ENCODE assay signal across 25 mouse cellular contexts in the genomic region with DNA sequence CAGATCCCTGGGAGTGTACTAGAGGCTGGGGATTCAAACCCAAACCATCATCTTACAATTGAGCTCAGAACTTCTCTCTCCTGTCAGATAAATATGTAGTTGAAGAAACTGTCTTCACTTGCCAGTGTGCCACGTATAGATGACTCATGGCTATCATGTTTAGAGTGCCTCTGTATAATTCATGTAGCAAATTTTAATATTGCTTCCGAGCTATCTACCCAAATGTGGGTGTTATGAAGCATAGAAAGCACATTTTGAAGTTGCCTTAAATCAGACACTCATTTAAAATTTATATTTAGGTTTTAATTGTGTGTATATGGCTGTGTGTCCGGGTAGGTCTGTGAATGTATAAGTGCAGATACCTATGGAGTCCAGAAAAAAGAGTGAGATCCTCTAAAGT.
"Had no signal": no experiment of that assay in that cellular context is flagged by ENCODE, and none has a peak within 500 bp of the region (broad histone marks: within the 10 kb centered on the region; RNA-seq: fewer than 3 reads in every experiment).

No protein-coding gene starts in this region.

- H3K4me3 ChIP-seq: gastrocnemius, adult 2 months; heart, embryonic 10.5 days; heart, embryonic 12.5 days; hindbrain, embryonic 10.5 days; hindbrain, embryonic 12.5 days; hindbrain, embryonic 15.5 days; kidney, embryonic 15.5 days; limb, embryonic 12.5 days; liver, embryonic 13.5 days had no signal

- H3K9me3 ChIP-seq: heart, embryonic 10.5 days; hindbrain, embryonic 10.5 days; hindbrain, embryonic 15.5 days; kidney, embryonic 15.5 days; limb, embryonic 12.5 days; liver, embryonic 13.5 days had no signal

- H3K4me1 ChIP-seq: heart, embryonic 10.5 days; heart, embryonic 12.5 days; hindbrain, embryonic 12.5 days; hindbrain, embryonic 15.5 days; kidney, embryonic 15.5 days; limb, embryonic 12.5 days; liver, embryonic 13.5 days had no signal

- H3K9ac ChIP-seq: heart, embryonic 12.5 days; hindbrain, embryonic 12.5 days; hindbrain, embryonic 15.5 days; kidney, embryonic 15.5 days; limb, embryonic 12.5 days; liver, embryonic 13.5 days had no signal

- H3K27me3 ChIP-seq: heart, embryonic 12.5 days; hindbrain, embryonic 12.5 days; hindbrain, embryonic 15.5 days; kidney, embryonic 15.5 days; limb, embryonic 12.5 days; liver, embryonic 13.5 days had no signal

- H3K36me3 ChIP-seq: heart, embryonic 10.5 days; heart, embryonic 12.5 days; hindbrain, embryonic 10.5 days; hindbrain, embryonic 12.5 days; hindbrain, embryonic 15.5 days; kidney, embryonic 15.5 days; limb, embryonic 12.5 days; liver, embryonic 13.5 days had no signal

- DNase-seq: gastrocnemius, adult 2 months; gastrocnemius, postnatal 10 days; gastrocnemius, postnatal 25 days; heart, adult 18-20 months; heart, postnatal 10 days; heart, postnatal 4 days; kidney, adult 11 months; kidney, adult 2 months; kidney, adult 9 months; kidney, postnatal 14 days; kidney, postnatal 36 days; layer of hippocampus, adult 9-11 months; layer of hippocampus, postnatal 36 days; left cerebral cortex, postnatal 4 days; liver; liver, embryonic 13.5 days had no signal

- H3K27ac ChIP-seq: gastrocnemius, adult 2 months; heart, embryonic 10.5 days; hindbrain, embryonic 10.5 days; hindbrain, embryonic 12.5 days; hindbrain, embryonic 15.5 days; hindbrain, postnatal 0 days; kidney, embryonic 15.5 days; kidney, postnatal 0 days; limb, embryonic 12.5 days; liver, embryonic 13.5 days had no signal
